Mouse (Mus musculus): ENCODE measurements at regions not wholly inside any gene's neighbourhood (a gene's known extent, or its start where the extent isn't known, plus 50 kb on each side); places are given as distances from the start of the nearest gene placed in this dataset.

GRCm38 (mm10) chr10:12129486-12129885, 739.7 kb downstream of the Utrn start:
- no peak for TF ChIP-seq CTCF (IDR thresholded peaks at IDR 0.05; ENCODE audit: low read depth)
- no peak for TF ChIP-seq EP300 (IDR thresholded peaks at IDR 0.05; ENCODE audit: low read depth)
